Mouse (Mus musculus) limb, embryonic 11.5 days (tissue): ENCODE results near the gene Sypl2. TPM values are rescaled to one million over a fixed set of nuclear protein-coding genes. Genes with fewer than 3 reads are reported as not detected.
"Not testable (repeated sequence)": the region's sequence is repeated elsewhere in the genome, so short reads cannot be mapped to it uniquely, and the experiment has no call there.

Experiments used
- ATAC-seq: fragments of 200-750 bp; cut with Nextera tagmentation; 2 replicates; pipeline ENCODE4 v1.8.0; 2017; ENCODE audit warnings: low read depth; ENCODE audit not compliant: insufficient number of reproducible peaks, low FRiP score, low TSS enrichment
- DNase-seq: peaks from one replicate; pipeline ENCODE4 v3.0.0-alpha.2; 2015; ENCODE audit warnings: low spot score
- H3K27ac ChIP-seq: fragments of 300-500 bp; sonication (generic); replicated peaks from 2 replicates; pipeline ENCODE4 v1.5.1; 2014; ENCODE audit warnings: low read depth, mild to moderate bottlenecking, low read length
- H3K27me3 ChIP-seq: fragments of 300-500 bp; sonication (generic); 2 replicates; pipeline ENCODE4 v1.6.1; 2014; ENCODE audit warnings: mild to moderate bottlenecking, low read length, mixed read lengths; ENCODE audit not compliant: control insufficient read depth, insufficient read depth
- H3K36me3 ChIP-seq: fragments of 300-500 bp; sonication (generic); 2 replicates; pipeline ENCODE4 v1.6.1; 2014; ENCODE audit warnings: mild to moderate bottlenecking, low read length, moderate library complexity, mixed read lengths; ENCODE audit not compliant: control insufficient read depth, insufficient read depth
- H3K4me1 ChIP-seq: fragments of 300-500 bp; sonication (generic); 2 replicates; pipeline ENCODE4 v1.6.1; 2014; ENCODE audit warnings: low read length, mixed read lengths; ENCODE audit not compliant: control insufficient read depth, insufficient read depth
- H3K4me2 ChIP-seq: fragments of 300-500 bp; sonication (generic); 2 replicates; pipeline ENCODE4 v1.6.1; 2014; ENCODE audit warnings: low read depth, mild to moderate bottlenecking, moderate library complexity; ENCODE audit not compliant: severe bottlenecking
- H3K4me3 ChIP-seq: fragments of 300-500 bp; sonication (generic); 2 replicates; pipeline ENCODE4 v1.5.1; 2014; ENCODE audit warnings: low read depth, low read length
- H3K9ac ChIP-seq: fragments of 300-500 bp; sonication (generic); 2 replicates; pipeline ENCODE4 v1.6.1; 2014; ENCODE audit warnings: mild to moderate bottlenecking, low read length
- H3K9me3 ChIP-seq: fragments of 300-500 bp; sonication (generic); 2 replicates; pipeline ENCODE4 v1.6.1; 2016; ENCODE audit warnings: low read length; ENCODE audit not compliant: control insufficient read depth
- WGBS: fragments of 180-500 bp; shearing (Covaris S2); extraction: QIAGEN DNeasy Blood & Tissue Kit; methylation state at CpG from one replicate; pipeline ENCODE4 v1.1.7; 2014; 5-methylcytosine and 5-hydroxymethylcytosine counted together
- polyA plus RNA-seq: library from polyadenylated mRNA; unstranded; fragments of >200 nt; fragmentation: Nextera tagmentation; extraction: Ambion mirVana; gene quantifications from 2 replicates; pipeline ENCODE4 v1.2.1, GENCODE M21; 2014

Sypl2 gene
- polyA plus RNA-seq, result 0.43 and 0.51 TPM in 2 replicates

- H3K4me1 ChIP-seq, result 0 out of 2 replicates have a peak, but pooled peaks cover 10% of the 10 kb centered on the region
- H3K4me3 ChIP-seq, result peak within 1 kb of the TSS; percentile 37
- H3K27ac ChIP-seq, result no peak within 1 kb of the TSS
- DNase-seq, result peak; percentile 76
- H3K9ac ChIP-seq, result peak within 1 kb of the TSS; percentile 40
- H3K36me3 ChIP-seq, result no peaks in the 10 kb centered on the region
- H3K27me3 ChIP-seq, result peaks cover 33% of the 10 kb centered on the region
- no peak for ATAC-seq
- peak within 1 kb of the TSS; percentile 60 for H3K4me2 ChIP-seq
- H3K9me3 ChIP-seq, result no peaks in the 10 kb centered on the region
- 5% methylated on average over 43 of the region's 44 CpGs for WGBS
Observed at GRCm38 (mm10) chr3:108226558-108227350, at the start of gene Sypl2. Gene Sypl2, minus strand, starts transcription at chr3:108226648.

GRCm38 (mm10) chr3:108259319-108259718 is 32.9 kb upstream of the Sypl2 start:
- Histone ChIP-seq H3K4me3 (no peak overlapping the region), H3K27ac (no peak overlapping the region), H3K36me3 (peaks cover 2% of the 10 kb centered on the region; the same call in 1 of the 2 replicates), H3K27me3 (no peaks in the 10 kb centered on the region), H3K9ac (no peak overlapping the region), H3K9me3 (no peaks in the 10 kb centered on the region), H3K4me1 (peaks cover 3% of the 10 kb centered on the region; the same call in 1 of the 2 replicates), H3K4me2 (no peak overlapping the region)
- DNase-seq, result no peak
- 92% methylated on average over 3 of the region's 3 CpGs for WGBS
- no peak for ATAC-seq

- peaks cover 2% of the 10 kb centered on the region; the same call in 1 of the 2 replicates for H3K36me3 ChIP-seq
- H3K9ac ChIP-seq, result peak overlapping the region; percentile 84; the same call in 1 of the 2 replicates
- ATAC-seq, result no peak
- H3K4me2 ChIP-seq, result peak overlapping the region; percentile 83
- H3K4me3 ChIP-seq, result peak overlapping the region; percentile 97
- H3K27me3 ChIP-seq, result no peaks in the 10 kb centered on the region
- no peaks in the 10 kb centered on the region for H3K9me3 ChIP-seq
- H3K4me1 ChIP-seq, result peaks cover 3% of the 10 kb centered on the region; the same call in 1 of the 2 replicates
- no peak overlapping the region for H3K27ac ChIP-seq
- DNase-seq, result no peak
- WGBS, result 75% methylated on average over 3 of the region's 3 CpGs
Observed at GRCm38 (mm10) chr3:108257831-108258500, 31.5 kb upstream of the Sypl2 start.

- ATAC-seq (peak; percentile 98), DNase-seq (peak; percentile 97)
- H3K4me3 ChIP-seq, result peak within 1 kb of the TSS; percentile 97
- H3K9ac ChIP-seq, result peak within 1 kb of the TSS; percentile 84
- no peaks in the 10 kb centered on the region; the same call in 1 of the 2 replicates for H3K36me3 ChIP-seq
- WGBS, result under 1% methylated on average over 79 of the region's 79 CpGs
- H3K4me2 ChIP-seq, result peak within 1 kb of the TSS; percentile 83
- no peaks in the 10 kb centered on the region for H3K9me3 ChIP-seq
- peaks cover 3% of the 10 kb centered on the region; the same call in 1 of the 2 replicates for H3K4me1 ChIP-seq
- H3K27ac ChIP-seq, result no peak within 1 kb of the TSS
- no peaks in the 10 kb centered on the region for H3K27me3 ChIP-seq
Observed at GRCm38 (mm10) chr3:108256719-108257637, 30.5 kb upstream of the Sypl2 start, which contains the start of gene Psma5. Gene Psma5, plus strand, starts transcription at chr3:108256926.

GRCm38 (mm10) chr3:108246857-108247256 is 20.4 kb upstream of the Sypl2 start:
- no peak for DNase-seq
- H3K27me3 ChIP-seq, result no peaks in the 10 kb centered on the region
- H3K27ac ChIP-seq, result no peak overlapping the region

GRCm38 (mm10) chr3:108241243-108241839 is 14.9 kb upstream of the Sypl2 start:
- Histone ChIP-seq H3K4me1 (no peaks in the 10 kb centered on the region), H3K27me3 (no peaks in the 10 kb centered on the region), H3K36me3 (no peaks in the 10 kb centered on the region), H3K9ac (no peak overlapping the region), H3K4me2 (no peak overlapping the region), H3K9me3 (no peaks in the 10 kb centered on the region), H3K27ac (no peak overlapping the region), H3K4me3 (no peak overlapping the region)
- no peak for DNase-seq
- 88% methylated on average over 3 of the region's 3 CpGs for WGBS
- no peak for ATAC-seq

More at GRCm38 (mm10) chr3:108246857-108247256, 20.4 kb upstream of the Sypl2 start:
- H3K4me1 ChIP-seq, result no peaks in the 10 kb centered on the region
- ATAC-seq, result no peak
- H3K36me3 ChIP-seq, result no peaks in the 10 kb centered on the region
- H3K9me3 ChIP-seq, result no peaks in the 10 kb centered on the region
- no peak overlapping the region for H3K4me3 ChIP-seq
- no peak overlapping the region for H3K9ac ChIP-seq
- H3K4me2 ChIP-seq, result no peak overlapping the region
- WGBS, result 82% methylated on average over 2 of the region's 2 CpGs

GRCm38 (mm10) chr3:108237474-108238102 is 11.1 kb upstream of the Sypl2 start:
- WGBS, result 79% methylated on average over 4 of the region's 4 CpGs
- not testable (repeated sequence) for H3K27me3 ChIP-seq, H3K36me3 ChIP-seq, DNase-seq, H3K9me3 ChIP-seq, H3K27ac ChIP-seq, H3K4me3 ChIP-seq, H3K9ac ChIP-seq, H3K4me2 ChIP-seq, H3K4me1 ChIP-seq, ATAC-seq
